Mouse (Mus musculus) urinary bladder, postnatal 25 days (tissue): ENCODE data around the gene Mgl2.

Experiments
- DNase-seq: peaks from one replicate; pipeline ENCODE4 v3.0.0; 2022; ENCODE audit warnings: low spot score

The Mgl2 gene

GRCm38 (mm10) chr11:70171181-70171580, 41.1 kb downstream of the Mgl2 start:
- DNase-seq: no peak

- DNase-seq: peak; percentile 26
These were observed 41.7 kb downstream of the Mgl2 start for GRCm38 (mm10) chr11:70171847-70172246.

- DNase-seq: no peak
These were observed 42.2 kb downstream of the Mgl2 start for GRCm38 (mm10) chr11:70172298-70172697.

- no peak for DNase-seq
These were observed 44.4 kb downstream of the Mgl2 start for GRCm38 (mm10) chr11:70174491-70174890.

GRCm38 (mm10) chr11:70177647-70178046, 47.5 kb downstream of the Mgl2 start:
- DNase-seq: no peak

- no peak for DNase-seq
These were observed 48.2 kb downstream of the Mgl2 start for GRCm38 (mm10) chr11:70178311-70178710.

- no peak for DNase-seq
These were observed 48.6 kb downstream of the Mgl2 start for GRCm38 (mm10) chr11:70178756-70179155.

GRCm38 (mm10) chr11:70179401-70179800, 49.3 kb downstream of the Mgl2 start:
- no peak for DNase-seq

GRCm38 (mm10) chr11:70180496-70180895, 50.4 kb downstream of the Mgl2 start:
- no peak for DNase-seq

GRCm38 (mm10) chr11:70185120-70185519, 55.0 kb downstream of the Mgl2 start:
- no peak for DNase-seq
